Mouse (Mus musculus) neutrophil, adult 5-6 weeks (primary cell): Measurements from ENCODE around the gene Ano9. TPM values are rescaled to one million over a fixed set of nuclear protein-coding genes. Genes with fewer than 3 reads are reported as not detected.

Experiments used
- ATAC-seq: fragments of 151-379, 151-347 bp; 2 replicates; pipeline ENCODE4 v1.8.0; 2017; ENCODE audit warnings: mild to moderate bottlenecking, moderate TSS enrichment; ENCODE audit not compliant: insufficient number of reproducible peaks, poor library complexity, low FRiP score, severe bottlenecking; ENCODE audit errors: extremely low read depth
- total RNA-seq: library from RNA; stranded (forward); fragments of 200-1000 nt; gene quantifications from 2 replicates; pipeline ENCODE4 v1.2.3, GENCODE M21; 2017

Ano9 gene
- total RNA-seq, 1 experiment from 2014 or later, result not detected

DNA sequence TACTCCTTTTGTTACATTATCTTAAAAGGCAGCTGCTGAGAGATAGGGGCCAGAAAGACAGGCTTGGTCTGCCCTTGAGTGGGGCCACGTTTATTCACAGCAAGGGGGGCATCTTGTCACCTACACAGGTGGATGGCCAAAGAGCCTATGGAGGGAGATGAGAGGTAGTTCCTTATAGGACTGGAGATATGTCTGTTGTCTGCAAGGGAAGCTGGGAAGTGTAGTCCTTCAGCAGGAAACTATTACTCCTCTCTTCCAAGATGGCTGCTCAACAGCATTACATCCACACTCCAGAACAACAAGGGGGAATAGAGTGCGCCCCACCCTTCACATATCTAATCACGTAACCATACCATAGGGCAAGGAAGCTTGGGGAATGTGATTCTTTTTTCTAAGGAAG lies 1.9 kb upstream of the Ano9 start:
- ATAC-seq, result no peak

DNA sequence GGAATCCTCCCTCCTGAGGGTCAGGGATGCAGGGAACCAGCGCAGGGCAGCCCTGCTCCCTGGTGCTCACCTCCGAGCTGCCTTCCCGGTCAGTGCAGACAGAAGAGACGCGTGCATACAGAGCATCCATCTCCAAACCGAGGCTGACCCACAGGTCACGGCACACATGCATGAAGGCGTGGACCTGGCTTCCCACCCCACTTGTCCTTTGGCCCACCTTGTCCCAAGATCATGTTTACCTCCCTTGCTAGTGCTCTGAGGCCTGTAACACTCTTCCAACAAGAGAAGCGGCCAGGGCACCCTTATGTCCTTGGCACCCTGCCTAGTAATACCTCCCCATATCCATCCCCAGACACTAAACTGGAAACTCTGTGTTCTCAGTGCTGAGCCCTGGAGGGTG lies 1.7 kb downstream of the Ano9 start:
- ATAC-seq, result no peak

DNA sequence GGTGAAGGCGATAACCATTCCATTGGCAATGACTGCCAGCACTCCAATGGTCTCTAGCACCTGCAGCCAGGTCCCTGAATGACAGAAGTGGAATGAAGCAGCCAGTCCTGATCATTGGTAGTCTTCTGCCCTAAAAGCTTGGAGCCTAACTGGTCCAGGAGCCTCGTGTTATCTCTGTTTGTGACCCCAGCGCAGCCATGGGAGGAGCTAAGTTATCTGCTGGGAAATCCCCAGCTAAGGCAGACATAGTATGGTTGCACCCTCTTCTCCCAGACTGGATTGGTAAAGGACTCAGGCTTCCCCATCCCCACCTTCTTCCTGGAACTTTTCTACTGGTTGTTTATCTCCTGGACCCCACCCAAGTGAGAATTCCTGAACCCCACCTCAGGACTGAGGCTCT lies 14.4 kb downstream of the Ano9 start:
- ATAC-seq, result no peak

DNA sequence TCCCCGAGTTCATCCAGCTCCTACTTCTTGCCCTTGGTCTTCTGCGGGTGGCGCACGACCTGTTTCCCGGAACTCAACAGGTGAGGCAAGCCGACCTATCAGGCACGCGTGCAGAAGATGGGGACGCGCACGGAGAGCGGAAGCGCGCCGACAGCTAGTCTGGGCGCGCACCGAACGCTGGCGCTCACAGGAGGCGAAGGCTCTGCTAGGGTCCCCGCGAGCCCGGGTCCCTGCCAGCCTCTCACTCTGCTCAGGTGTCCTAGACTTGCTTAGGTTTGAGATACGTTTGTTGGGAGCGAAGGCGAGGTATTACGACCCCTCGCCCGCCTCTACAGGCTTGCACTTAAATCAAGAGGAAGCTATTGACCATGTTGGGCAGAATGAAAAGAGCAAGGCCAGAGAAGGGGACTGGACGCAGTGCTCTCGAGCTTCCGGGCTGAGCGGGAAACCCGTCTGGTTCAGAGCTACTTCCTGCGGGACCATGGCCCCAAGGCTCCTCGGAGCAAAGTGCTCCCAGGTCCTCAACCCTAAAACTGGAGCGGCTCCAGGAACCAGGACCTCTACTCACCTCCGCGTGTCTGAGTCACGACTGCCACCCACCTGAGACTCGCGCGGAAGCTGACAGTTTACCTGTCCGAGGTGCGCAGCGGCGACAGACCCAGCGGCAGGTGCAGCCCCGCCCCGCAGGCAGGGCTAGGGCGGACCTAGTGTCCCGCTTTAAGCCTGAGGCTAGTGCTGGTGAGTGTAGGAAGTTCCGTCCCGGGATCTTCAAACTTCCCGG lies 17.5 kb downstream of the Ano9 start, which contains the start of gene Sigirr:
Gene Sigirr (minus strand): TSS at position 662 of the 781 bp plus-strand sequence.
- peak; percentile 36; the same call in 1 of the 2 replicates for ATAC-seq

DNA sequence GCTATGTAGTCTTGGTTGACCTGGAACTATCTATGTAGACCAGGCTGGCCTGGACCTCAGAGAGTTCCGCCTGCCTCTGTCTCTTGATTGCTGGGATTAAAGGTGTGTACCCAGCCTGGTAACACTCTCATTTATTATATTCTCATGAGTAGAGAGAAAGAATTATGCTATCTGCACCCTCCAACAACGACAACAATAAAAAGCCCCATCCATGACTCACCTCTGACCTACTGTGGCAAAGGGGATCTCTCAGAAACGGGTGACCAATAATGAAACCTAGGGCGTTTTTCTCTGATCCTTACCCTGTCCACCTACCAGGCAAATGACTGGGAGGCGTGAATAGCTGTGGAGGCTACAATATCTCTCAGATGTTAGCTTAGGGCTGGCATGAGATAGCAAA lies 20.4 kb downstream of the Ano9 start:
- no peak for ATAC-seq

DNA sequence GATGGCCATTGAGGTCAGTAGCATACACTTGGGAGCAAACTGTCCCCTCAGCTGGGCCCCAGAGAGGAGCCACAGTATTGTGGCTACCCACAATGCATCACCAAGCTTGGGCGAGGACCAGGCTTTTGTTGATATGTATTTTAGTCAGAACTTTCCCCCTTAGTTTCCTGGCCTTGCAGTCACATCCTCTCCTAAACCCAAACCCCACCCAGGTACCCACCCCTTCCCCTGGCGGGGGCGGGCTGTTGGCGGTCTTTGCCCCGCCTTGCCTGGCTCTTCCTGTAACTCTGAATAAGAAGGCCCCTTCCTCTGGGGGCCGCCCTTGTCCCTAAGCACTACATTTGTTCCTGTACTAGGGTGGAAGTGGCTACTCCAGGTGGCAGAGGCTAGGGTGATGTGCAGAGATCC lies 21.0 kb downstream of the Ano9 start:
- ATAC-seq, result peak; percentile 72

DNA sequence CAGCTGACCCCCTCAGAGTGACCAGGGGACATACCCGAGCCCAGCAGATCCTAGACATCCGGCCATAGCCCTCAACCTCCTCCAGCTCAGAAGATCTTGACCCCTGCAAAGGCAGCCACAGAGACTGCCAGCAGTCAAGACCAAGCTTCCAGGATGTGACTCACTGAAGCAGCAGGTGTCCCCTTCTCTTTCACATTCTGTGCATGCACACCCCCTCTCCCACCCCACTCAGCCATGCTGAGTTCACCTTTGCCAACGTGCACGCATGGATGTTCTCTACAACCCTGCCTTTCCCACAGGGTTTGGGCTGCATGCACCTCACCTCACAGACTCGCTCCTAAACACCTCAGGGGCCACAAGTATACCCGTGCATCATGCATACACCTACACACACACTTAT lies 21.6 kb downstream of the Ano9 start:
- ATAC-seq, result no peak

DNA sequence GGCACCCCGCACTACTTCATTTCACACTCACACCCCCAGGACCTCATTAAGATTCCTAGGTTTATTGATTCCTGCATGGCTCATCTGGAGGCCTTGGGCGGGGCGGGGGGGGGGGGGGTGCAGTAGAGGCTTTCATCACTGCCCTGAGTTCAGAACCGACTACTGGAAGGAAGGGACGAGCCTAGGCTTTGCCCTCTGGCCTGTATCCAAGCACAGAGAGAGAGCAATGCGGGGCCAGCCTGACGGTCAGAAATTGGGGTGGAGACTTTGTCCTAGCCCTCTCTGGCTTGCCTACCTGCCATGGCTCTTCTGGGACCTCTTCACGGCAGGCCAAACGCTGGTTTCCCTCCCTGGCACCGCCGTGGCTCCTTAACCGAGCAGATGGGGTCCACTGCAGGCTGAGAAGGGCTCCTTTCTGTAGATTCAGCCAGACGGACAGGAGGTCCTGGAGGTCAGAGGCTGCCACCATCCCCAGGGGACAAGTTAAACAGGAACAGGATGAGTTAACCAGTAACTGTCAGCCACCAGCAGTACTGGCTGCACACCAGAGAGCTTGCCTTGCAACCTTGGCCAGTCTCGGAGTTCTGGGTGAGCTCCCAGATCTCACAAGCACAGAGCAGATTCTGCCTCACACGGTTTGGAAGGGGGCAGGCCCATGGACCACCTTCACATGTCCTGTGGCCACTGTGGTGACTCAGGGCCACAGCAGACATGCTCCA lies 23.0 kb downstream of the Ano9 start:
- ATAC-seq, result no peak

DNA sequence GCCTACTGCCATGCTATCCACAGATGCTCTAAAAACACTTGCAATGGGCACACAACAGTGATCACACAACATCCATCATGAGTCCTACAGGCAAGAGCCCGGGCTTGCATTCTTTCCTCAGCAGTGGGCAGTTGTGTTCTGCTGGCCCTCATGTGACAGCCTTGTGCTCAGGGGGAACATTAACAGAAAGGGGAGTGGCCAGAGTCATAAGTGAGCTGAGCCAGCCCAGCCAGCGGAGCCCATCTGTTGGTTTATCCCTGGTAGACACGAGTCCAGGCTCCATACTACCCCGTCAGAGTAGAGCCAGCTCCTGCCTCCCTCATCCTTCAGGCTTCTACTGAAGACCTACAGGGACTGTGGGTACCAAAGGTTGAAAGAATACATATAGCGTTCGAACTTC lies 23.7 kb downstream of the Ano9 start:
- ATAC-seq, result no peak

DNA sequence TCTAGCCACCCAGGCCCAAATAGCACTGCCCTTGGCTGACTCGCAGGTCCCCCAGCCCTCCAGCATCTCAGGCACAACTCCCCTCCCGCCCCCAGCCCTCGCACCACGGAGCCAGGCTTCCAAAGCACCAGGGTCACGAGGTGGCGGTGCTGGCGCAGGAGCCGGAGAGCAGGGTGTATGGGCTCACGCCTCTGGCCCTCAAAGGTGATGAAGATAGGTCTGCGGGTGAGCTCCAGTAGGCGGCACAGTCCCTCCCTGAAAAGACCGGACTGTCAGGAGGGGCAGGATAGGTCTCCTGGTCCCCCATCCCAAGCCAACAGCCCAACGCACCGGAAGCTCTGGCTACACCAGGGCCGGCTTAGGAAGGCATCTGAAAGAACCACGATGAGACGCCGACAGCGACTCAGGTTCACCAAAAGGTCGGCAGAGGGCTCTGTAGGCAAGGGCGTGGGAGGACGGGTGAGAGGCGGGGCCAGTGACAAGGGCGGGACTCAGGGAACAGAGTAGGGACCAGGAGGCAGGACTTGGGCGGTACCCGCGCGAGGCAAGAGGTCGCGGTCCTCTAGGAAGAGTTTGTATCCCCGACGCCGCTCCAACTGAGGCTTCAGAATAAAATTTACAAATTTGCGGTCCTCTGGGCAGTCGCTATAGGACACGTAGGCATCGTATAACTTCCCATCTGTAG lies 25.4 kb downstream of the Ano9 start:
- peak; percentile 64 for ATAC-seq

DNA sequence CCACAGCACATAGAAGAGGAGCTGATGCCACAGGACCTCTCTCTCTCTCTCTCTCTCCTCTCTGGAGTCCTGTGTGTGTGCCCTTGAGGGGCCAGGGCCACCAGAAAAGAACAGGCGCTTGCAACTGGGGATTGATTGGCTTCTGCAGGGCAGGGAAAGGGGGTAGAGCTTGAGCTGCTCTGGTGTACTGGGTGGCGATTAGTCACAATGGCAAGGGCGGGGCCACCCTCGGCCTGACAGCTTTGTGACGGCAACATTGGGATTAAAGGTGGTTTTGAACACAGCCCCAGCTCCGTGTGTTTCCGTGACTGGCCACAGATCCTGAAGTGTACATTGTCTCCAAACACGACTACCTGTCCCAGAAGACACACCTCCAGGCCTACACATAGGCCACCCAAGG lies 27.4 kb downstream of the Ano9 start:
- no peak for ATAC-seq

DNA sequence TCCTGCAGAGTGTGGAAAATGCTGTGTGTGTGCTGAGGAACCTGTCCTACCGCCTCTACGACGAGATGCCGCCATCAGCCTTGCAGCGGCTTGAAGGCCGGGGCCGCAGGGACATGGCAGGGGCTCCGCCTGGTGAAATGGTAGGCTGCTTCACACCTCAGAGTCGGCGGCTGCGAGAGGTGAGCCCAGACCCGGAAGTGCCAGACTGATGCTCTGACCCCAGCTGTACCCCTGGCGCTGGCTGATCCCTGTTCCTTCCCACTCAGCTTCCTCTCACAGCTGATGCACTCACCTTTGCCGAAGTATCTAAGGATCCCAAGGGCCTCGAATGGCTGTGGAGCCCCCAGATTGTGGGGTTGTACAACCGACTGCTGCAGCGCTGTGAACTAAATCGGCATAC lies 29.1 kb downstream of the Ano9 start:
- ATAC-seq, result no peak

DNA sequence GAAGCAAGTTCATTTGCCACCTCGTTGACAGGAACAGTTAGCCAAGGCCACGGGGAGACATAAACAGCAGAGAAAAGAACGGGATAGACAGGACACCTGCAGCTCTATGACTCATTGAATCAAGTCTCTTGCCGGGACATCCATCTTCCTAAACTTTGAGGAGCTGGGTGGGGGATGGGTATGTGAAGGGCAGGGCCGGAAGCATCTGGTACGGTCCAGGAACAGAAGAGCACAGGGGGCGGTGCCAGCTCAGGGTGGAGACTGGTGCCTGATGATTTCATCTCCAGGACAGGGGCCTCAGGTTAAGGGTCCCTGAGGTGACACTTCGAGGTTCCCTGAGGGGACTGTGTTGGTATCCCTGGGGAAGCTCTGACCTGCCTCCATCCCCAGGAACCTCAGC lies 29.7 kb downstream of the Ano9 start:
- ATAC-seq, result no peak

DNA sequence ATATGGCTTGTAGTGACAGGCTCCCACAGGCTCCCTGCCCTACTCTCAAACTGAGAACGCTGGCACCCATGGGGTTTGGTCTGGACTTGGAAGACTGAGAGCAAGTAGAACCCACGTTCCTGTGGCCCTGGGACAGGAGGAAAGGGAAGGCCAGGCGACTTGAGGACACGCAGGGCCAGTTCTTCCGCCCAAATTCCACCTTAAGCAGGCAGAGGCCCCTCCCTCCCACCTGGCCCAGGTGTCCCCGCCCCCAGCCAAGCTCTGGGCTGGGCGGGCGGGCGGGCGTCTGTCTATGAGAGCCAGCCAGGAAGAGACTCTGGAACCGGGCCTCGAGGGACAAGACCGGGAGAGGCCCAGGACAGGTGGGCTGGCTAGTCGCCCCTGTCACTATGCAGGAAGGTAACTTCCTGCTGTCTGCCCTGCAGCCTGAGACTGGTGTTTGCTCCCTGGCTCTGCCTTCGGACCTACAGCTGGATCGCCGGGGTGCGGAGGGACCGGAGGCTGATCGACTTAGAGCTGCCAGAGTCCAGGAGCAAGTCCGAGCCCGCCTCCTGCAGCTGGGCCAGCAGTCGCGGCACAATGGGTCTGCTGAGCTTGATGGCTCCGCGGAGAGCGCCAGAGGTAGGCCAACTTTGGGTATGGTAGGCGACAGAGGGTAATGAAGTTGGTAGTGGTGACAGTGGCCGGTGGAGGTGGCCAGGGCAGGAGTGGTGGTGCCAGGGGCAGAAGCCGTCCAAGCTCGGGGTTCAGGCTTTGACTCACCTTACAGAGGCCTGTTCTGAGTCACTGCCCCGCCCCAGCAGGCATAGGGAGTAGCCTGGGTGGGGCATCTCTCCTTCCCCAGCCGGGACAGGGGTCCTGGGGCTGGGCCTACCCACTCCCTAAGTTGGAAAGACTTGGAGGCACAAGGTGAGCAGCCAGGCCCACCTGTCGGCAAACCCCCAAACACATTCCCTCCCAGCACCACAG lies 37.8 kb downstream of the Ano9 start:
- ATAC-seq, result no peak

DNA sequence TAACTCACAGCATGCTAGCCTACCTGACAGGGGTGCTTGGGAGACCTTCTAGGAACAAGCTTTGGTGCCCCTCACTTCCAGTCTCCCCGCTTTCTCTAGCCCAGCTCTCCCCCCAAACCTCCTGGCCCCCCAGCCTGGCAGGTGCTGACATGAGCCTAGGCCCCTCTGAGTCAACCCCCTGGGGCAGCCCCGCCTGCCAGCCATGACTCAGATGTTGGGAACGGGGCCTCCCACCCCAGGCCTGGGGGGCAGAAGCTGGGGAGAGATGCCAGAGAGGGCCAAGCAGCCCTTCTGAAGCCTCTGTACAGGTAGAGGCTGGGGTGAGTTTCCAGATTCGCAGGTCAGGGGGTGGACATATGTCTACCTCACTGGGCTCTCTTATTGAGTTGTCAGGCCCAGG lies 38.7 kb downstream of the Ano9 start:
- ATAC-seq, result no peak

DNA sequence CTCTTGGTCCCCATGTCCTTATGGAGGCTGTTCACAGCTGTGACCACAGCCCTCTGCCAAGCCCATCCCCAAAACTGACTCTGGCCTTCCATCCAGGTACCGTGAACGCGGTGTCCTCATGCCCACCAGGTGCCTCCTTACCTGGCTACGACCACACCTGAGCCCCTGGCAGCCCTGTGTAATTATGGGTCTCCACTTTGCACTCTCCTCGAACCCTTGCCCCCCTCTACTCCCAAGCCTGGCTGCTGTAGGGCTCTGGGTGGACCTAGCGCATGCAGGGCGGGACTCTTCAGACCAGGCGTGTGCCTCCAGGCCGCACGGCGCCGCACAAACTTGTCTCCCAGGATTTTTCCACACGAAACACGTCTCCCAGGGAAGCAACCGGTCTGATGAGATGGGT lies 39.8 kb downstream of the Ano9 start, which contains the start of gene Pkp3:
Gene Pkp3 (plus strand): TSS at position 378 of the 400 bp plus-strand sequence.
- ATAC-seq, result no peak

DNA sequence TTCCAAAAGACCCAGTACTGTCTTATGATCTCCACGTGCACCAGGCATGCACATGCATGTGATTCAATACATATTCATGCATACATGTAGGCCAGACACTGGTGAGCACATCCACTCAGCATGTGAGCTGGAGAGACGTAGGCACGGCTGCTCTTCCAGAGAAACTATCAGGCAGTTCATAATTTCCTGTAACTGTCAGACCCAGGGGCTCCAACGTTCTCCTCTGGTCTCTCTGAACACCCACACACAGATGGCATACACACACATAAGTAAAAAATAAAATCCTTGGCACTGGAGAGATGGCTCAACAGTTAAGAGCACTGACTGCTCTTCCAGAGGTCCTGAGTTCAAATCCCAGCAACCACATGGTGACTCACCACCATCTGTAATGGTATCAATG lies 43.8 kb downstream of the Ano9 start:
- ATAC-seq, result no peak

DNA sequence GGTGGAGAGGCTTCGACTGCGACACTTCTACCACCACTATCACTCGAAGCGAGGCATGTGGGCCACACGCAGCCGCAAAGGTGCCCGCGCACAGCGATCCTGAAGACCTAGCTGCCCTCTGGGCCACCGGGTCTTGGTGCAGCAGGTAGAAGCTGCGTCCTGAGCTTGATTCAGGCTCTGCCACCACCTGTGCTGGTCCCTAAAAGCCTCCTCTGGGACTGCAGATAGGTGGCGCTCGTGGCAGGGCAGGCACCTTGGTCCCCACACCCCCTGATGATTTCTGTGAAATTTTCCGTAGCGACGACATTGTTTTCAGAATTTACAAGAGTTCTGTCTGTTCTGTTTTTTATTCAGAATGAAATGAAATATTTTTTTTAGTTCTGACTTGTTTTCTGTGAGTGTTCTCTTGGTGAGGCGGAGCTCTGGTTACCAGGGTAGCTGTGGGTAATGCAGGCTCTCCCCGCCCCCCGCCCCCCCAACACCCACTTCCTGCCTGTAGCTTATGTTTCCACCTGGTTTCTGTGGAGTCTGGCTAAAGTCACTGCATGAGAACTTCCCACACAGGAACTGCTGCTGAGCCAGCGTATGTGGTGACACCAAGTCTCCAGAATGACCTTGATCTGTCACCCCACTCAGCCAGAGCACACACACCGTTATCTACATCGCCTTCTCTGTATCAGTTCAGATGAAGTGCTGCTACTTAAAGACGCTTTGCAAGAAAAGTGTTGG lies 45.4 kb downstream of the Ano9 start:
- peak; percentile 54 for ATAC-seq
